Mouse (Mus musculus) intestine, embryonic 14.5 days (tissue): ENCODE data around the gene Ccdc103. TPM values are rescaled to one million over a fixed set of nuclear protein-coding genes. Genes with fewer than 3 reads are reported as not detected.

ENCODE experiments used
- ATAC-seq: fragments of 200-750 bp; cut with Nextera tagmentation; replicated peaks from 2 replicates; pipeline ENCODE4 v1.8.0; 2017; ENCODE audit warnings: low read depth, moderate number of reproducible peaks, moderate TSS enrichment, moderate library complexity; ENCODE audit not compliant: low FRiP score, low TSS enrichment
- DNase-seq: peaks from one replicate; pipeline ENCODE4 v3.0.0-alpha.2; 2018; ENCODE audit warnings: low spot score
- H3K27ac ChIP-seq: fragments of 300-500 bp; sonication (generic); 2 replicates; pipeline ENCODE4 v1.5.1; 2014; ENCODE audit warnings: low read depth, mild to moderate bottlenecking, control low read depth
- H3K27me3 ChIP-seq: fragments of 300-500 bp; sonication (generic); replicated peaks from 2 replicates; pipeline ENCODE4 v1.6.1; 2014; ENCODE audit warnings: low read length, control low read depth; ENCODE audit not compliant: control insufficient read depth, insufficient read depth
- H3K36me3 ChIP-seq: fragments of 300-500 bp; sonication (generic); 2 replicates; pipeline ENCODE4 v1.6.1; 2014; ENCODE audit warnings: low read length, control low read depth; ENCODE audit not compliant: control insufficient read depth, insufficient read depth
- H3K4me1 ChIP-seq: fragments of 300-500 bp; sonication (generic); replicated peaks from 2 replicates; pipeline ENCODE4 v1.6.1; 2014; ENCODE audit warnings: low read length, control low read depth, mixed read lengths; ENCODE audit not compliant: control insufficient read depth, insufficient read depth
- H3K4me2 ChIP-seq: fragments of 300-500 bp; sonication (generic); 2 replicates; pipeline ENCODE4 v1.6.1; 2014; ENCODE audit warnings: low read length
- H3K4me3 ChIP-seq: fragments of 300-500 bp; sonication (generic); 2 replicates; pipeline ENCODE4 v1.5.1; 2014; ENCODE audit warnings: low read depth, low read length, control low read depth, mixed read lengths
- H3K9ac ChIP-seq: fragments of 300-500 bp; sonication (generic); 2 replicates; pipeline ENCODE4 v1.6.1; 2014; ENCODE audit warnings: mild to moderate bottlenecking, low read length
- H3K9me3 ChIP-seq: fragments of 300-500 bp; sonication (generic); 2 replicates; pipeline ENCODE4 v1.6.1; 2016; ENCODE audit warnings: low read length, control low read depth; ENCODE audit not compliant: control insufficient read depth
- WGBS: fragments of 180-500 bp; shearing (Covaris S2); extraction: QIAGEN DNeasy Blood & Tissue Kit; methylation state at CpG from one replicate; pipeline ENCODE4 v1.1.7; 2014; 5-methylcytosine and 5-hydroxymethylcytosine counted together
- polyA plus RNA-seq: library from polyadenylated mRNA; unstranded; fragments of >200 nt; fragmentation: Nextera tagmentation; extraction: Ambion mirVana; gene quantifications from 2 replicates; pipeline ENCODE4 v1.2.1, GENCODE M21; 2014

The Ccdc103 gene
- polyA plus RNA-seq, 1 experiment from 2014 or later: 0.81 TPM

GRCm38 (mm10) chr11:102896641-102897040 is 15.6 kb downstream of the Ccdc103 start:
- 0 out of 2 replicates have a peak, but pooled peaks cover 7% of the 10 kb centered on the region for H3K4me1 ChIP-seq
- no peak for ATAC-seq
- no peak overlapping the region for H3K27ac ChIP-seq
- peaks cover 12% of the 10 kb centered on the region for H3K27me3 ChIP-seq
- no peak overlapping the region for H3K9ac ChIP-seq
- H3K9me3 ChIP-seq: no peaks in the 10 kb centered on the region
- no peaks in the 10 kb centered on the region for H3K36me3 ChIP-seq
- WGBS: 73% methylated on average over 20 of the region's 20 CpGs
- H3K4me2 ChIP-seq: no peak overlapping the region
- no peak for DNase-seq
- no peak overlapping the region for H3K4me3 ChIP-seq

GRCm38 (mm10) chr11:102898408-102898807 is 17.4 kb downstream of the Ccdc103 start:
- WGBS: 72% methylated on average over 9 of the region's 9 CpGs
- Histone ChIP-seq H3K4me3 (no peak overlapping the region), H3K36me3 (no peaks in the 10 kb centered on the region), H3K4me1 (0 out of 2 replicates have a peak, but pooled peaks cover 4% of the 10 kb centered on the region), H3K4me2 (no peak overlapping the region), H3K9ac (no peak overlapping the region), H3K27me3 (peaks cover 12% of the 10 kb centered on the region), H3K9me3 (no peaks in the 10 kb centered on the region), H3K27ac (no peak overlapping the region)
- no peak for DNase-seq
- ATAC-seq: no peak

GRCm38 (mm10) chr11:102900763-102901162 is 19.8 kb downstream of the Ccdc103 start, which contains the start of gene Gfap:
Gfap (minus strand) TSS chr11:102900912.
- no peak within 1 kb of the TSS for H3K27ac ChIP-seq
- H3K4me1 ChIP-seq: 0 out of 2 replicates have a peak, but pooled peaks cover 4% of the 10 kb centered on the region
- DNase-seq (peak; percentile 95), ATAC-seq (peak; percentile 49; the same call in 1 of the 2 replicates)
- WGBS: 14% methylated on average over 7 of the region's 7 CpGs
- H3K9ac ChIP-seq: no peak within 1 kb of the TSS
- H3K4me2 ChIP-seq: no peak within 1 kb of the TSS
- peaks cover 10% of the 10 kb centered on the region for H3K36me3 ChIP-seq
- no peaks in the 10 kb centered on the region for H3K9me3 ChIP-seq
- H3K27me3 ChIP-seq: peaks cover under 1% of the 10 kb centered on the region; the same call in 1 of the 2 replicates
- no peak within 1 kb of the TSS for H3K4me3 ChIP-seq

GRCm38 (mm10) chr11:102901199-102901598 is 20.2 kb downstream of the Ccdc103 start:
- Histone ChIP-seq H3K27me3 (no peaks in the 10 kb centered on the region; the same call in 1 of the 2 replicates), H3K4me3 (no peak overlapping the region), H3K9me3 (no peaks in the 10 kb centered on the region), H3K4me2 (no peak overlapping the region), H3K4me1 (0 out of 2 replicates have a peak, but pooled peaks cover 4% of the 10 kb centered on the region), H3K27ac (no peak overlapping the region), H3K36me3 (peaks cover 14% of the 10 kb centered on the region), H3K9ac (no peak overlapping the region)
- WGBS: 73% methylated on average over 4 of the region's 4 CpGs
- ATAC-seq: no peak
- no peak for DNase-seq

GRCm38 (mm10) chr11:102902107-102902506 is 21.1 kb downstream of the Ccdc103 start:
- Histone ChIP-seq H3K9me3 (no peaks in the 10 kb centered on the region), H3K36me3 (peaks cover 21% of the 10 kb centered on the region), H3K9ac (no peak overlapping the region), H3K27me3 (no peaks in the 10 kb centered on the region), H3K4me1 (0 out of 2 replicates have a peak, but pooled peaks cover 4% of the 10 kb centered on the region), H3K4me2 (no peak overlapping the region), H3K4me3 (no peak overlapping the region), H3K27ac (no peak overlapping the region)
- DNase-seq: no peak
- ATAC-seq: no peak
- 80% methylated on average over 5 of the region's 5 CpGs for WGBS

- H3K36me3 ChIP-seq: peaks cover 37% of the 10 kb centered on the region
- H3K27ac ChIP-seq: no peak overlapping the region
- no peak for ATAC-seq
- no peaks in the 10 kb centered on the region for H3K4me1 ChIP-seq
- H3K4me3 ChIP-seq: no peak overlapping the region
- H3K27me3 ChIP-seq: no peaks in the 10 kb centered on the region
- 78% methylated on average over 7 of the region's 7 CpGs for WGBS
- no peak for DNase-seq
- no peak overlapping the region for H3K9ac ChIP-seq
- no peaks in the 10 kb centered on the region for H3K9me3 ChIP-seq
- no peak overlapping the region for H3K4me2 ChIP-seq
These were observed 22.6 kb downstream of the Ccdc103 start for GRCm38 (mm10) chr11:102903654-102904053.

- Histone ChIP-seq H3K4me1 (no peaks in the 10 kb centered on the region), H3K4me3 (no peak overlapping the region), H3K9ac (no peak overlapping the region), H3K36me3 (peaks cover 97% of the 10 kb centered on the region), H3K27ac (no peak overlapping the region), H3K4me2 (no peak overlapping the region), H3K27me3 (no peaks in the 10 kb centered on the region), H3K9me3 (no peaks in the 10 kb centered on the region)
- ATAC-seq (no peak), DNase-seq (no peak)
- 60% methylated on average over 7 of the region's 7 CpGs for WGBS
These were observed 30.4 kb downstream of the Ccdc103 start for GRCm38 (mm10) chr11:102911376-102911775.

GRCm38 (mm10) chr11:102915380-102915779 is 34.4 kb downstream of the Ccdc103 start:
- no peaks in the 10 kb centered on the region for H3K4me1 ChIP-seq
- no peak overlapping the region for H3K27ac ChIP-seq
- no peaks in the 10 kb centered on the region for H3K9me3 ChIP-seq
- WGBS: 89% methylated on average over 9 of the region's 9 CpGs
- H3K4me2 ChIP-seq: no peak overlapping the region
- H3K9ac ChIP-seq: no peak overlapping the region
- H3K4me3 ChIP-seq: no peak overlapping the region
- DNase-seq (no peak), ATAC-seq (no peak)
- no peaks in the 10 kb centered on the region for H3K27me3 ChIP-seq
- H3K36me3 ChIP-seq: peaks cover 59% of the 10 kb centered on the region

GRCm38 (mm10) chr11:102918077-102918476 is 37.1 kb downstream of the Ccdc103 start:
- DNase-seq (no peak), ATAC-seq (no peak)
- H3K27me3 ChIP-seq: no peaks in the 10 kb centered on the region
- peaks cover 6% of the 10 kb centered on the region; the same call in 1 of the 2 replicates for H3K4me1 ChIP-seq
- no peaks in the 10 kb centered on the region for H3K9me3 ChIP-seq
- H3K27ac ChIP-seq: no peak overlapping the region
- 85% methylated on average over 4 of the region's 4 CpGs for WGBS
- no peak overlapping the region for H3K4me3 ChIP-seq
- no peak overlapping the region for H3K9ac ChIP-seq
- no peak overlapping the region for H3K4me2 ChIP-seq
- peaks cover 37% of the 10 kb centered on the region for H3K36me3 ChIP-seq
